Mouse (Mus musculus): ENCODE results near the gene Tmem125. TPM values are rescaled to one million over a fixed set of nuclear protein-coding genes. Genes with fewer than 3 reads are reported as not detected.
A peak's percentile ranks its signal among the peaks of the same experiment; 100 is the strongest.
"Not testable (repeated sequence)": the region's sequence is repeated elsewhere in the genome, so short reads cannot be mapped to it uniquely, and the experiment has no call there.

Gene Tmem125
- polyA plus RNA-seq, 1 experiment from 2014 or later, result not detected

GRCm38 (mm10) chr4:118568709-118569108 lies 24.9 kb upstream of the Tmem125 start:
- DNase-seq (ENCODE audit: low spot score) (no peak), ATAC-seq (no peak)
- no peaks in the 10 kb centered on the region for H3K9me3 ChIP-seq (replicated peaks; ENCODE audit: control insufficient read depth, low read length)
- no peak overlapping the region for H3K9ac ChIP-seq (ENCODE audit: low read length)
- no peak overlapping the region for H3K27ac ChIP-seq (ENCODE audit: low read depth, low read length)
- no peak overlapping the region for H3K4me3 ChIP-seq (ENCODE audit: low read depth, low read length)
- 84% methylated on average over 10 of the region's 10 CpGs for WGBS
- no peak overlapping the region for H3K4me2 ChIP-seq (ENCODE audit: low read length)
- H3K27me3 ChIP-seq (replicated peaks; ENCODE audit: control insufficient read depth, insufficient read depth, low read length), result no peaks in the 10 kb centered on the region
- H3K4me1 ChIP-seq (ENCODE audit: control insufficient read depth, insufficient read depth, low read length), result no peaks in the 10 kb centered on the region
- H3K36me3 ChIP-seq (ENCODE audit: control insufficient read depth, insufficient read depth, low read length), result no peaks in the 10 kb centered on the region

- WGBS, result 35% methylated on average over 7 of the region's 7 CpGs
These were observed 22.4 kb upstream of the Tmem125 start for GRCm38 (mm10) chr4:118566161-118566676.

GRCm38 (mm10) chr4:118564926-118565279 lies 21.1 kb upstream of the Tmem125 start:
- ATAC-seq, result no peak

More at GRCm38 (mm10) chr4:118566161-118566676, 22.4 kb upstream of the Tmem125 start:
- Histone ChIP-seq H3K4me3 (ENCODE audit: low read depth, low read length) (no peak overlapping the region), H3K4me2 (ENCODE audit: low read length) (no peak overlapping the region), H3K27ac (ENCODE audit: low read depth, low read length) (no peak overlapping the region), H3K4me1 (ENCODE audit: control insufficient read depth, insufficient read depth, low read length) (no peaks in the 10 kb centered on the region), H3K36me3 (ENCODE audit: control insufficient read depth, insufficient read depth, low read length) (no peaks in the 10 kb centered on the region), H3K27me3 (replicated peaks; ENCODE audit: control insufficient read depth, insufficient read depth, low read length) (no peaks in the 10 kb centered on the region), H3K9ac (ENCODE audit: low read length) (no peak overlapping the region), H3K9me3 (replicated peaks; ENCODE audit: control insufficient read depth, low read length) (no peaks in the 10 kb centered on the region)
- ATAC-seq (no peak), DNase-seq (ENCODE audit: low spot score) (peak; percentile 52)

GRCm38 (mm10) chr4:118564062-118564925 lies 20.4 kb upstream of the Tmem125 start:
- ATAC-seq (no peak), DNase-seq (ENCODE audit: low spot score) (peak; percentile 42)
- Histone ChIP-seq H3K4me1 (ENCODE audit: control insufficient read depth, insufficient read depth, low read length) (no peaks in the 10 kb centered on the region), H3K4me3 (ENCODE audit: low read depth, low read length) (no peak overlapping the region), H3K9ac (ENCODE audit: low read length) (no peak overlapping the region), H3K36me3 (ENCODE audit: control insufficient read depth, insufficient read depth, low read length) (no peaks in the 10 kb centered on the region), H3K9me3 (replicated peaks; ENCODE audit: control insufficient read depth, low read length) (no peaks in the 10 kb centered on the region), H3K27ac (ENCODE audit: low read depth, low read length) (no peak overlapping the region), H3K27me3 (replicated peaks; ENCODE audit: control insufficient read depth, insufficient read depth, low read length) (no peaks in the 10 kb centered on the region), H3K4me2 (ENCODE audit: low read length) (no peak overlapping the region)
- WGBS, result 69% methylated on average over 13 of the region's 13 CpGs

More at GRCm38 (mm10) chr4:118564926-118565279, 21.1 kb upstream of the Tmem125 start:
- 44% methylated on average over 3 of the region's 3 CpGs for WGBS
- Histone ChIP-seq H3K27ac (ENCODE audit: low read depth, low read length) (no peak overlapping the region), H3K27me3 (replicated peaks; ENCODE audit: control insufficient read depth, insufficient read depth, low read length) (no peaks in the 10 kb centered on the region), H3K36me3 (ENCODE audit: control insufficient read depth, insufficient read depth, low read length) (no peaks in the 10 kb centered on the region), H3K9ac (ENCODE audit: low read length) (no peak overlapping the region), H3K9me3 (replicated peaks; ENCODE audit: control insufficient read depth, low read length) (no peaks in the 10 kb centered on the region), H3K4me2 (ENCODE audit: low read length) (no peak overlapping the region), H3K4me1 (ENCODE audit: control insufficient read depth, insufficient read depth, low read length) (no peaks in the 10 kb centered on the region), H3K4me3 (ENCODE audit: low read depth, low read length) (no peak overlapping the region)
- DNase-seq (ENCODE audit: low spot score), result no peak

GRCm38 (mm10) chr4:118553039-118553649 lies 9.3 kb upstream of the Tmem125 start:
- no peaks in the 10 kb centered on the region for H3K36me3 ChIP-seq (ENCODE audit: control insufficient read depth, insufficient read depth, low read length)
- H3K4me2 ChIP-seq (ENCODE audit: low read length), result no peak overlapping the region
- ATAC-seq (no peak), DNase-seq (ENCODE audit: low spot score) (no peak)
- H3K4me1 ChIP-seq (ENCODE audit: control insufficient read depth, insufficient read depth, low read length), result no peaks in the 10 kb centered on the region
- 85% methylated on average over 3 of the region's 3 CpGs for WGBS
- no peaks in the 10 kb centered on the region for H3K9me3 ChIP-seq (replicated peaks; ENCODE audit: control insufficient read depth, low read length)
- H3K27ac ChIP-seq (ENCODE audit: low read depth, low read length), result no peak overlapping the region
- no peak overlapping the region for H3K4me3 ChIP-seq (ENCODE audit: low read depth, low read length)
- H3K27me3 ChIP-seq (replicated peaks; ENCODE audit: control insufficient read depth, insufficient read depth, low read length), result no peaks in the 10 kb centered on the region
- H3K9ac ChIP-seq (ENCODE audit: low read length), result no peak overlapping the region

GRCm38 (mm10) chr4:118548130-118548480 lies 4.3 kb upstream of the Tmem125 start:
- not testable (repeated sequence) for ATAC-seq; H3K9me3 ChIP-seq (replicated peaks; ENCODE audit: control insufficient read depth, low read length); H3K4me1 ChIP-seq (ENCODE audit: control insufficient read depth, insufficient read depth, low read length); H3K36me3 ChIP-seq (ENCODE audit: control insufficient read depth, insufficient read depth, low read length); H3K27ac ChIP-seq (ENCODE audit: low read depth, low read length); H3K4me3 ChIP-seq (ENCODE audit: low read depth, low read length); H3K9ac ChIP-seq (ENCODE audit: low read length); H3K4me2 ChIP-seq (ENCODE audit: low read length); H3K27me3 ChIP-seq (replicated peaks; ENCODE audit: control insufficient read depth, insufficient read depth, low read length)
- 89% methylated on average over 10 of the region's 10 CpGs for WGBS
- DNase-seq (ENCODE audit: low spot score), result peak; percentile 66

- not testable (repeated sequence) for H3K9me3 ChIP-seq (replicated peaks; ENCODE audit: control insufficient read depth, low read length); H3K4me3 ChIP-seq (ENCODE audit: low read depth, low read length); H3K4me2 ChIP-seq (ENCODE audit: low read length); H3K4me1 ChIP-seq (ENCODE audit: control insufficient read depth, insufficient read depth, low read length); DNase-seq (ENCODE audit: low spot score); ATAC-seq; H3K27me3 ChIP-seq (replicated peaks; ENCODE audit: control insufficient read depth, insufficient read depth, low read length); H3K9ac ChIP-seq (ENCODE audit: low read length); H3K36me3 ChIP-seq (ENCODE audit: control insufficient read depth, insufficient read depth, low read length); H3K27ac ChIP-seq (ENCODE audit: low read depth, low read length)
- 92% methylated on average over 22 of the region's 23 CpGs for WGBS
These were observed 3.7 kb upstream of the Tmem125 start for GRCm38 (mm10) chr4:118547424-118548129.

- no peak overlapping the region for H3K9ac ChIP-seq (ENCODE audit: low read length)
- 76% methylated on average over 14 of the region's 14 CpGs for WGBS
- H3K36me3 ChIP-seq (ENCODE audit: control insufficient read depth, insufficient read depth, low read length), result no peaks in the 10 kb centered on the region
- peaks cover 5% of the 10 kb centered on the region; the same call in 1 of the 2 replicates for H3K4me1 ChIP-seq (ENCODE audit: control insufficient read depth, insufficient read depth, low read length)
- H3K27me3 ChIP-seq (replicated peaks; ENCODE audit: control insufficient read depth, insufficient read depth, low read length), result no peaks in the 10 kb centered on the region
- H3K4me2 ChIP-seq (ENCODE audit: low read length), result no peak overlapping the region
- H3K9me3 ChIP-seq (replicated peaks; ENCODE audit: control insufficient read depth, low read length), result no peaks in the 10 kb centered on the region
- ATAC-seq, result no peak
- DNase-seq (ENCODE audit: low spot score), result no peak
- no peak overlapping the region for H3K27ac ChIP-seq (ENCODE audit: low read depth, low read length)
- no peak overlapping the region for H3K4me3 ChIP-seq (ENCODE audit: low read depth, low read length)
These were observed 740 bp upstream of the Tmem125 start for GRCm38 (mm10) chr4:118544441-118545127.

Measured in forebrain, embryonic 14.5 days (tissue).